Mouse (Mus musculus) erythroblast, adult 5-6 weeks (primary cell): ENCODE data around the gene Tifa. TPM values are rescaled to one million over a fixed set of nuclear protein-coding genes. Genes with fewer than 3 reads are reported as not detected.
"Not testable (repeated sequence)": the region's sequence is repeated elsewhere in the genome, so short reads cannot be mapped to it uniquely, and the experiment has no call there.

Source experiments
- ATAC-seq: replicated peaks from 2 replicates; pipeline ENCODE4 v1.8.0; 2016; ENCODE audit warnings: moderate number of reproducible peaks, mild to moderate bottlenecking, moderate TSS enrichment, inconsistent platforms; ENCODE audit not compliant: poor library complexity, low FRiP score, severe bottlenecking
- total RNA-seq, 2 experiments: library from RNA; stranded (forward) in 1 of 2; stranded (reverse) in 1 of 2; fragments of 150-400 nt in 1 of 2; fragments of 200-764, 138-1000 nt in 1 of 2; gene quantifications; 2 replicates each; pipeline versions ENCODE4 v1.2.3 to v1.2.4; 2015 to 2017; ENCODE audit warnings: low replicate concordance in 2 of 2

Tifa gene
- total RNA-seq, 2 experiments from 2014 or later: 77.4 to 102 TPM

DNA sequence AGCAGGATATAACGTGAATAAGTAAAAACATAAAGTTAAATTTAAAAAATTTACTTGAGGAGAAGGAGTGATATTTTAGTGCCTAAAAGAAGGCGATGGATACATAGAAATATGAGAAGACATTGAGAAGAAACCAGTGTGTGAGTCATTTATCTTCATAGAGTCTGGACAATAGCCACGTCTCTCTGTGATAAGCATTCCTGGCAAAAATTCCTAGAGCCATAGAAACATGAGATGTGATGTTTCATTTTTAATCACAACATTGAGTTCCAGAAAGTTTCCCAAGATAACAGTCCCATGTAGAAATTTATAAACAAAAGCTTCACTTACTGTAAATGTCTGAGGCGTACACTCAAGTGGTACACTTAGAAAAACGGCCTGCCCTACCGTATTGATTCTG is 6.7 kb upstream of the Tifa start:
- ATAC-seq: no peak

DNA sequence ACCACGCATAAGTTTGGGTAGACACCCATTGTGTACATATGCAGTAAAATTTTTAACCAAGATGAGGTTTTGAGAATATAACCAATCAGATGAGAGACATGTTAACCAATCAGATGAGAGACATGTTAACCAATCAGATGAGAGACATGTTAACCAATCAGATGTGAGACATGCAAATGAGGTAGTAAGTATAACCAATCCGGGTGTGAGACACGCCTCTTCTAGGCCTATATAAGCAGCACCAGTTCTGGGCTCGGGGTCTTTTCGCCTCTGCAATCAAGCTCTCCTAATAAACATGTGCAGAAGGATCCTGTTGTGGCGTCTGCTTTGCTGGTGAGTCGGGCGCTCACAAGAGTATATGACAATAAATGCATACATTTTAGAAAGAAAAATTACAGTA is 5.9 kb upstream of the Tifa start:
- not testable (repeated sequence) for ATAC-seq

DNA sequence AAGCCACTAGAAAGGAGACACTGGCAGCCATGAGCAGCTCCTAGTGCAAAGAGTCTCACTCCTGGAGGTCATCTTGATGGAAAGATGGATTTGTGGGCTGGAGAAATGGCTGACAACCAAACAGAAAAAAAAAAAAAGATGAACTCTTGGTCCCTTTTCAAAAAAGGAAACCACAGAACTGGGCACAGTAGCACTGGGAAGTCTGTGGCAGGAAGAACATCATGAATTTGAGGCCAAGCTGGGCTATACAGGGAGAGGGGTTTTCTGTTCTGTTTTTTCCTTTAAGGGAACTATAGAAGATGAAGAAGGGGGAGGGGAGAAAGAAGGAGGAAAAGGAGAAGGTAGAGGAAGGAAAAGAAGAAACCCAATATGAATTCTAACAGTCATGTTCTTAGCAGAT is 2.6 kb upstream of the Tifa start:
- ATAC-seq: no peak

DNA sequence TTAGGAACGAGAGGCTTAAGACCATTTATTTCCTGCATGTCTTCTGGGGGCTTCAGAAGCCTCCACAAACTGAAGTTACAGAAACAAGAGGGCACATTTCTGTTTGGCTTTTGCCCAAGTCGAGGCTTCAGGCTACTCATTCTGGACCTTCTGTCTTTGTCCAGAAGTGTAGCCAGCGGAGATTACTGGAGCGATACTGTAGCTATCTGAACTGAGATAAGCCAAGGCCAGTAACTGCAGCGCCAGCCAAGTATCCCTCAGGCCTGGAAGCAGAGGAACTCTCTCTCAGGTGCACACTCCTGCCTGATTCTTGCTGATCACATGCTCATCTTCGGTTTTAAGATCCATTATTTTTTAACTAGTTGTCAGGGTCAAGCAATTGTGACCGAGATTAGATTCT is 1.6 kb upstream of the Tifa start:
- ATAC-seq: no peak

DNA sequence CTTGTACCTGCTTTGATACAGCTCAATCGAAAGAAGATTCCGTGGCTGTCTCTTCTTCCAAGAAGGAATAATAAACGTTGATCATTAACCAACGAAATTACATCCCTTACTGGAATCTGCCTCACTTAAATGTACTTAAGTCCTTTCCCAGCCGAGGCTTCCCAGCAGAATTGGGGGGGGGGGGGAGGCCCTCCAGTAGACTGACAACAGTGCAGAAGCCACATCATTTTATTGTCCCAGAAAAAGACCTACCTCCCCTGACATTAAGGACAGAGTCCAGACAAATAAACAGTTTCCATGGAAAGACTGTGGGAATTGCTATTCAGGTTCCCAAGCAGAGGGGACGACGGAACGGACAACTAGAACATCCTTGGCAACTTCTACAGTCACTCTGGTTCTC is 686 bp upstream of the Tifa start:
- ATAC-seq: no peak

DNA sequence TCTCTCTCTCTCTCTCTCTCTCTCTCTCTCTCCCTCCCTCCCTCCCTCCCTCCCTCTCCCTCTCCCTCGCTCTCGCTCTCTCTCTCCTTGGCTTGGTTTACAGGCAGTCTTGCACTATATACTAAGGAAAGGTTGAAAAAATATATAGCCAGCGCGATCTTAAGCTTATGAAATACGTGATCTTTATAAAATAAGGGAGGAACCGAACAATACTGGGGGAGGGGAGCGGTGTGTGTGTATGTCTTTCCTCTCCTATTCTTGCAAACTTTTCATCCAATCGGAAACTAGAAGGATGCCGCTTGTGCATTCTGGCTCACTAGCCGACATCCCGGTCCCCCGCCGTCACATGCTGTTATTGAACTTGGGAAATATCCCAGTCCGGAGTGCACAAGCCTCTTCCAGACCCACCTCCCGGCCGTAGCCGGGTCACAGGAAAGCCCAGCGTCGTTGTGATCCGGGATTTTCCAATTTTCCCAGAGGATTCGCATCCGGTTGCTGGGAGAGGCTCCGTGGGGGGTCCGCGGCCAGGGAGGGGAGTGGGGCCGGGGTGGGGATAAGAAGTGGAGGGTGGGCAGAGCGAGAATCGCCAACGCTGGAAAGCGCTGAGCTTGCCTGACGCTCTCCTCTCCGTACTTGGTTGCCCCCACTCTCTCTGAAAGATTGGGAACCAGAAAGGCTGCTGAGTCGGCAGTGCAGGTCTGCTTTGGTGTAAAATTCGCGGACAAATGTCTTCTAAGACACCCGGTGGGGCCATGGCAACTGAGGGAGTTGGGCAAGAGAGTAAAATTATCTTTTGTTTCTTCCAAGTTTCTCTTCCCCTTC is 840 bp downstream of the Tifa start:
- ATAC-seq: peak; percentile 22; the same call in 1 of the 2 replicates

DNA sequence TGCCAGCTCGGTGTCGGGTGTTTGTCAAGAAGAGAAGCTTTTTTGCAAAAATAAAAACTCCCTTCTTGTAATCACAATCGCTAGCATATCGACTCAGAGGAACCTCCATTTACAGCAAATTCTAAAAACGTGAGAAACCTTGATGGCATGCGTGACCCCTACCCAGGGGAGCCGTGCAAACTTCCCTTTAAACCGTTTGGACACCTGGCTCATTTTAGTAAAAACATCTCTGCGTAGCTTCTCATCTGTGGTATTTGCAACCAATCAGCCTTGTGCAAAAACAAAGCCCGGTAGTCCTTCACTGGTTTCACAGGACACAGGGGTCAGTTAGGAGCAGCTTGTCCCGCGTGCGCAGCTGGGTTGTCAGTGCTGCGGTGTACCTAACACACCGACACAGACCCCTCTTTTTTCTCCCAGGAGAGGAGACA is 1.5 kb downstream of the Tifa start:
- peak; percentile 22 for ATAC-seq

DNA sequence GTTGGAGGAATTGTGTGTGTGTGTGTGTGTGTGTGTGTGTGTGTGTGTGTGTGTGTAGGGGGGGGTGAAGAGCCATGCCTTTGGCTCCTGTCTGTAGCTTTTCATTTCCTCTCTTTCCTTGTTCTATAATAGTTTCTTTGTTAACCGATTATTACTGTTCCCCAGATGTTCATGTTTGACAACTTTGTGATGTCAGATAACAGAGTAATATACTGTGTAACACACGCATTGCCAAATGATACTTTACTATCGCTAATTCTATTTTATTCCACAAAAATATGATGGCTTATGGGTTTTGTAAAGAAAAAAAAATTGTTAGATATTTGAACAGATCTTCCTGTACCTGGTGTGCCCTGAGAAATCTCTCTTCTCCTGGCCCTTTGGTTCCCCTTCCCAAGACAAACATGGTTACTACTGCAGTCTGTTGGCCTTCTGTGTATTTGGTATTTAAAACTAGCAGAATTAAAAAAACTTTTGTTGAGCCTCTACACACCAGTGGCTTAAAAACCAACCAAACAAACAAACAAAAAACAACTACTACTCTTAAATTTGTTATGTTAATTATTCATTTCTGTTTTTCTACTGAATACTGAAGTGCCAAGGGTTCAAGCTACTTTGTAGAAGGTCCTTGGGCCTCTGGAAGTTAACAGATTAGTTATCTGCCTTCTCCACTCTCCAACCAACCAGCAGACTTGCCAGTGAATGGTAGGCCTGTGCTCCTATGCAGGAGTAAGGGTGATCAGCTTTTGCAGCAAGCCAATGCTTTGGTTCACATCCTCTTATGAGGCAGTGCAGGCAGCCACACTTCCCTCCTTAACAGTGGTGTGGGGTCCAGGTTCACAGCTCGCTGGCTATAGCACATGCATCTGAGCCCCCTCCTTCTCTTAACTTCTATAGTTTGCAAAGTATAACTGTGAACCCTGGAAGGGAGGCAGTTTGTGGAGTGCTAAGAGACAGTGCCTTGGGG is 2.3 kb downstream of the Tifa start:
- peak; percentile 86 for ATAC-seq

DNA sequence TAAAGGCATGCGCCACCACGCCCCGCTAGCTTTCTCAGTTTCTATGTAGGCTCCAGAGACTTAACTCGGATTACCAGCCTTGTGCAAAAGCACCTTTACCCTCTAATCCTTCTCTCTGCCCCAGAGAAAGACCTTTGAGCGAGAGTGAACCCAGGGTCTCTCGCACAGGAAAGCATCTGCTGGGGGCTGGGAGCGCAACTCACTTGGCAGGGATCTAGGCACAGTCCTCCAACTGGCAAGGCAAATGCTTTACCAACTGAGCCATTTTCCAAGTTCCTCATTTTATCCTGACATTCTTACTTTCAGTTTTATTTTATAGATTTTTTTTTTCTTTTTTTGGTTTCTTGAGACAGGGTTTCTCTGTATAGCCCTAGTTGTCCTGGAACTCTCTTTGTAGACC is 3.4 kb downstream of the Tifa start:
- no peak for ATAC-seq

DNA sequence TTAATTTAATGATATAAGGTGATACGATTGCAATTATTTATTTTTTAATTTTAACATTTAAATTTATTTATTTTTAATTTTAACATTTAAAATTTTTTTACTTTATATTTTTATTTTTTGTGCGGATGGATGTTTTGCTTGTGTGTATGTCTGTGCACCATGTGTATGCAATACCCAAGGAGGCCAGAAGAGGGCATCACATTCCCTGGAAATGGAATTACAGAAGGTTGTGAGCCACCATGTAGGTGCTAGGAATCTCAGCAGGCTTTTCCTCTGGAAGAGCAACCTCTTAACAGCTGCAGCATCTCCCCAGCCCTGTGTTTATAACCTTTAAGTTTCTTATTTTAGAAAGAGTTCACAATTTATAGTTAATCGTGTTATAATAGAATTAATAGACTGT is 6.2 kb downstream of the Tifa start:
- ATAC-seq: no peak

DNA sequence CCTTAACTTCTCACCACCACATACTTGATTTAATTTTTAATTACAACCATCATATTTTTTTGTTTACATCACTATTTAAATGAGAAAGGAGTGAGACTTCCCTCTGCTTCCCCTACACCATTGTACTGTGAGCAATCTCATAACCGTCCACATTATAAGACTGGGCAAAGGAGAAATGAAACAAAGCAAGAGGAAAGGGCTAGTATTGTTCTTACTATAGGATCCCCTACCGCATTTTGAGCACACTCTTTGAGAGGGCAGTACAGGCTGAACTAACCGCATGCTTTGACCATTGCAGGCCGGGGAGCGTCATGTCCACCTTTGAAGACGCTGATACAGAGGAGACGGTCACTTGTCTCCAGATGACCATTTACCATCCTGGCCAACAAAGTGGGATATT is 6.7 kb downstream of the Tifa start:
- no peak for ATAC-seq

DNA sequence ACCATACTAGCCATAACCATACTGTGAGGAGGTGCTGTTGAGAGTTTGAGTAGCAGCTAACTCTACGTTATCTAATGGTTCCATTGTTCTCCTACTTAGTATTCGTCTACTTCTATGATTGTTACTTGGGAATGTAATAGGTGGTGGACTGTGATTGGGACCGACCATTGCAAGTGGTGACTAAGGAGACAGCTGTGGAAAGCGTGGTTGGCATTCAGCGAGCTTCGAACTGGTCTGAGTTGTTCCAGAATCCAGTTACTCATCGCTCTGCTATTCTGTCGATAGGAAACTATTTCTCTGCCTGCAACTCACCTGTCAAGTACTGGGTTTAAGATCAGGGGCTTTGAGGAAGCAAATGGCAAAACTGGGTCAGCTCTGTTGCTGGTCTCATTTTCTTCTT is 11.6 kb downstream of the Tifa start:
- no peak for ATAC-seq

DNA sequence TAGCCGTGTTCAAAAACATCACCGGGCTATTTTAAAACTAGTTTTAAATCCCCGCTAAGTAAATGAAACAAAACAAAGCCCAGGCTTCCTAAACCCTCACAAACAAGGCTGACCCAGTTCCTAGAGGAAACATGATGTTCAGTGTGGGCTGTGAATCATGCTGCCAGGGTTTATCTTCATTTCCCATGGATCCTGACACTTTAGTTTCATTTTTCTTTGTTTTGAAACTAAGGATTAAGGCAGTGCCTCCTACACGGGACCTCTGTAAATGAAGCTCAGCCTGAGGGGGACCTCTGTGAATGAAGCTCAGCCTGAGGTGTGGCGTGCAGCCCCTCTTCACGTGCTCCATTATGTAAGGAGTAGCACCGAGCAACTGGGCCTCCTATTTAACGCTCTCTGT is 13.2 kb downstream of the Tifa start:
- ATAC-seq: no peak

DNA sequence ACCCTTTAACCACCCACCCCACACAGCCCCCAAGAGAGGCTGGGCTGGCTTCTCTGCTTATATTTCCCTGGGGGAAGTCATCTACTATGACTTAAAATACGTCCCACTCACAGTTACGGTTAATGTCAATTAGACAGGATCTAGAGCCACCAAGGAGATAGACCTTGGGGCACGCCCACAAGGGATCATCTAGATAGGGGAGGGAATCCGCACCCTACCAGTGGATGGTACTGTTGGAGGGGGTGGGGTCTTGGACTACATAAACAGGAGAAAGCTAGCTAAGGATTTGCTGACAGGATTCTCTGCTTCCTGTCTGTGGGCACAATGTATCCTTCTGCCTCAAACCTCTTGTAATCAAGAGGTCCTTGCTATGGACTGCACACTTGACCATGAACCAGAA is 14.8 kb downstream of the Tifa start:
- ATAC-seq: no peak

DNA sequence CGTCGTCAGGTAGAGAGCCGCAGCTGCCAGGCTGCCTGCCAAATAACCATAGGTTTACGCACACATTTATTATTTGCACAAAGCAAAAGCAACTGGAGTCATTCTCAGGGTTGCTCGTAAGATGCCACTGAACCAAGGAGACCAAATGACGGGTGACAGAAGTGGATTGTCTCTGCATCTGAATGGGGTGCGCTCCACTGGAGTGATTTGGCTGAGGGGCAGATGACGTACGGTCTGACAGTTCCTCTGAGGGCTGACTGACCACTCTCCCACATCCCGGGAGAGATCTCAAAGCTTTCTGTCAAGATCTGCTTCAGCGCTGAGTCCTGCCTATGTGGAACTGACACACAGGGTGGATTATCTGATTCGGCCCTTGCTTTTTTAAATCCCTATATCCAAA is 15.5 kb downstream of the Tifa start:
- no peak for ATAC-seq

DNA sequence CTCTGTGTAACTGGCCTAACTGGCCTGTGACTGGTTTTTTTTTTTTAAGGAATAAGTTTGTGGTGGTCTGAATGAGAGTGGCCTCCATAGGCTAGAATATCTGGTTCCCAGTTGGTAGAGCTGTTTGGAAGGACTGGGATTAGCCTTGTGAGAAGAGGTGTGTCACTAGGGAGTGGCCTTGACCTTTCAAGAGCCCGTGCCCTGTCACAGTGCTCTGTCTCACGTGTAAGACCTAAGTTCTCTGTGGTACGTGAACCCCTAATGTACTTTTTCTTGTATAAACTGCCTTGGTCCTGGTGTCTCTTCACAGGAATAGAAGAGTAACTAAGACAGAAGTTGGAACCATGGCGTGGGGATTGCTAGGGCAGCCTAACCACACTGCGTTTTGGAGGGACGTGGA is 16.4 kb downstream of the Tifa start:
- 0 out of 2 replicates have a peak, but pooled peaks have one; percentile 21 for ATAC-seq

DNA sequence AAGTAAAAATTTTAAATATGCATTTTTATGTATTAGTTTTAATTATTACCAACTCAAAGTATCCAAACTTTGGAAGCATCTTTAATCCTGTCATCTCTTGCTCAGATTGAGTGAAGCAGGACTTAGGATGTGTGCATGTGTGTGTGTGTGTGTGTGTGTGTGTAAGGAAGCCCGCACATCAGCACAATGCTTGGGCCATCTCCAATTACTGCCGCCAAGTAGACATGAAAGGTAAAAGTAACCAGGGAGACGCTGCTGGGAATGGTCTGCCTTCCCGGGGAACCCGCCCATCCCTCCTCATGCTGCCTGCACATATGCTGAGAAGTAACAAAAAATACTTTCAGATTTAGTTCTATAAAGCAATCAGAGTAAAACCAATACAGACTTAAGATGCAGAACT is 18.2 kb downstream of the Tifa start:
- ATAC-seq: no peak

DNA sequence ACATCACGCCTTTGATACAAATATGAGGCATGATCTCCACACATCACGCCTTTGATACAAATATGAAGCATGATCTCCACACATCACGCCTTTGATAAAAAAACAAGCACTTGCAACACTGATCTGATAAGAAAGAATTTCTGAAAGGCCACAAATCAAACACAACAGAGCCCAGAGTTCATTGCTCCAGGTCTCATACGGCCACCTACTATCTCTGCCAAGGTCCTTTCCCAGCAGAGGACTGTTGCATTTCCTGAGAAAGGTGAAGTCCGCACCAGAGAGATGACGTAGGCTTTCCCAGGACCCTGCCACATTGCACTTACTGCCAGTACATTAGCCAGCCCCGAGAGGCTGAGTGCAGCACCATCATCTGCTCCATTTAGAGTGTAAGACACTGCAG is 19.5 kb downstream of the Tifa start:
- no peak for ATAC-seq

DNA sequence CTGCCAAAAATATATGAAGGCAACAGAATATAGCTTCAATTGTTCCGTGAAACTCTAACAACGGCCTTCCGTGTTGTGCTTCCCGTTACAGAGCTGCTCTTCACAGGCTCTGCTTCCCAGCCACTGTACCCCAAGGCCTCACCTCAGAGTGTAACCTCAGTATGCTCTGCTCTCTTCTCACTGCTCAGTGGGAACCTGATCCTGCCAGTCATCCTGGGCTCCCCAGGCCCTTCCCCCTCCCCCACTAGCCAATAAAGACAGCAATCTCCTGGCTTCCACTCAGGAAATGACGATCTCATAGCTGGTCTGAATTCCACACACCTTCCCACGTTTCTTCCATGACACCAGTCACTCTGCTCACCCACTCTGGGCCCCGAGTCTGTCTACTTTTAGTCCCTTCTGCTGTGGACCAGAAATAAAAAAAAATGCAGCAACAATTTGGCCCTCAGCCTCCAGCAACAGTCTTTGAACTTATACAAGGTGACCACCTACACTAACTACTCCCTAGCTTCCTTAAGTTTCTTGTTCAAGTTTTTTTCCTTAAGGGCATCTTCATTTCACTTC is 27.6 kb downstream of the Tifa start:
- ATAC-seq: no peak
